Mouse (Mus musculus) B cell, adult 62 days (primary cell): ENCODE results near the gene Adam8. TPM values are rescaled to one million over a fixed set of nuclear protein-coding genes. Genes with fewer than 3 reads are reported as not detected.

Experiments
- total RNA-seq: library from RNA; stranded (reverse); gene quantifications from 4 replicates; pipeline ENCODE4 v1.2.4, GENCODE M21; 2023

Gene Adam8
- 1.6 to 4.4 TPM (median 3.1 TPM) in 4 replicates for total RNA-seq

DNA sequence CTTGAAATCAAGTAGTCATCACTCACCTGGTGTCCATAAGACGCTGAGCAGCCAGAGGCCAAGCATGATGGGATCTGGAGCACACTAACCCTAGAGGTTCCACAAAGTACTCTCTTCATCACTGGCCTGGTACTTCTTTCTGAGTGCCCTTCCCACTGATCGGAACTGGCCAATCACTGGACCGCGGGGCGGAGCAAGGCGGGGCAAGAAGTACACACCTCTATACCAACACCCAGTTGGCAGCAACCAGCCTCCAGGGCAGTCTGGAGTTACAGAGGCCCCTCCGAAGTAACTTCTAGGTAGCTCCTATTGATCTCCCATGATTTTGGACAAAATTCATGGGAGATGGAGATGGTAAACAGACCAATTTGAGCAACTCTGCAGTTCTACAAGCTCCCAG, at the start of gene Adam8:
TSS of gene Adam8 (minus strand) at position 157 of the 400 bp plus-strand sequence.

DNA sequence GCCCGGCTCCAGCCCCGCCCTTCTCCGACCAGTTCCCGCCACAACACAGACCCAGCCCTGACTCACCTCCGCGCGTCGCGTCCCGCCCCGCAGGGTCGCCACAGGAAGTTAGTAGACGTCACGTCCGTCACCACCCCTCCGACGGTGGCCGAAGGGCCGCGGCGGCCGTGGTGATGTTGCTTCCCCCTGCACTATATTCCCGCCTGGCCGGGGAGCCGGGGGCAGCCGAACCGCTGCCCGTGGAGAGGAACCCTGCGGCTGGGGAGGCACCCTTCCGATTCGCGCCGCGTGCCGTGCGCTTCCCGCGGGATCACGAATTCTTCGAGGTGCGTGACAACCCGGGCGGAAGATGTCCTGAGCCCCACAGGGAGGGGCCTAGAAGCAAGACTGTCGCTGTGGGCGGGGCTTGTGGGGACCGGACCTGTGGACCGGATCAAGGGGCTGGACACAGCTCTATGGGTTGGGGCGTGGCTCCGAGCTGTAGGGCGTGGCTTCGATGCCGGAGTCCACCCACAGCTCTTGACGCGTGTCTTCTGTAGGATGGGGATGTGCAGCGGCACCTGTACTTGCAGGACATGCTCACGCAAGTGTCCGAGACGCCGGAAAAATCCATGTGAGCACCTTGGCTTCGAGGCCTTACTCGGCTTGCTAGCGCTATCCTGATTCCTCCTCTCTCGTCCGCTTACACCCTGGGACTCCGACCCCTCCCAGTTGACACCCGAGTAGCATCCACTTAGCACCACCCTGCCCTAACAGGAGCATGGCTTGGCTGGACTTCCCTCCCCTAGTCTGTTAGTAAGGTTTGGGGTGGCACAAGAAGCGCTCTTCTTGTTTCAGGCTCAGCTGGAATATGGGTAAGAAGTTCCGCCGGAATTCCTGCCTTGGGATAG, 44.2 kb upstream of the Adam8 start, which contains the start of the genes Zfp511 and Tubgcp2:
TSS of gene Zfp511 (plus strand) at position 111 of the 890 bp plus-strand sequence.
TSS of gene Tubgcp2 (minus strand) at position 389 of the 890 bp plus-strand sequence.

DNA sequence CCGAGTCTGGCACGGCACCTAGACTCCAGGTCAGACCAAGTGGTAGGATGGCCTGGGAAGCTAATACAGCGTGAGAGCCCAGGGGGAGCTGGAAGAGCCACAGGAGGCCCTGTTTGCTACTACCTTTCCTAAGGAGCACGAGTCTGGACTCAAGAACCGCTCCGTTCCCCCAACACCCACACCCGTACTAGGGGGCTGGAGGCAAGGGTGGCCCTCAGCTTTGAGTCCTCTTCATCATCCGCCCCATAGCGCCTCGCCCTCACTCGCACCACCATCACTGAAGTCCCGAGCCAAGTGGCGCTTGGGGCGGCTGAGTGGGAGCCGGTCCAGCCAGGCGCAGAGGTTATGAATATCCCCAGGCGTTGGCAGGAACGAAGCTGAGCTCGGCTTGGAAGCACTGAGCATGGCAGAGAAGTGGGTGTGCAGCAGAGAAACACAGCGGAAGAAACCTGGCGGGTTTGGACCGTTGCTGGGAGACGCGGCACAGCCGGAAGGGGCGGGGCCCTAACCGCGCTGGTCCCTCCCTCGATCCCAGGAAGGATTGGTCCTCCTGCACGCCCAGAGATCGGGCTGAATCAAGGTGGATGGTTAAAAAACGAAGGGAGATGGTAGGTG, 14.0 kb downstream of the Adam8 start, which contains the start of gene 6430531B16Rik:
TSS of gene 6430531B16Rik (minus strand) at position 478 of the 615 bp plus-strand sequence.

DNA sequence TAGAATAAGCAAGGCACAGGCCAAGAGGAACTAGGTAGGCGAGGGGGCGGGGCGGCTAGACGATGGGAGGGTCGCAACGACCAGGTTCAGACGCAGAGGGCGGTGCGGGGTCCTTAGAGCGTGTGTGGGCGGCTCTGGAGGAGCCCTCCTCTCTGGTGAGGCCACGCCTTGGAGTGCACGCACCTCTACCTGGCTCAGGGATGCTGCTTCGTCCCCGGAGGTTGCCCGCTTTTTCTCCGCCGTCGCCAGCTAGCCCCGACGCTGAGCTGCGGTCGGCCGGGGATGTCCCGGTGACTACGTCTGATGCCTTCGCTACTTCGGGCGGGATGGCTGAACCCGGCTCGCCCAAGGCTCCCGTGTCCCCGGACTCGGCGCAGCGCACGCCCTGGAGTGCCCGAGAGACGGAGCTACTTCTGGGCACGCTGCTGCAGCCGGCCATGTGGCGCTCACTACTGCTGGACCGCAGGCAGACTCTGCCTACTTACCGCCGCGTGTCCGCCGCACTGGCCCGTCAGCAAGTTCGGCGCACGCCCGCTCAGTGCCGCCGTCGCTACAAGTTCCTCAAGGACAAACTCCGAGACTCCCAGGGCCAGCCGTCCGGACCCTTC, 48.6 kb downstream of the Adam8 start, which contains the start of gene Utf1:
TSS of gene Utf1 (plus strand) at position 116 of the 608 bp plus-strand sequence.

Other genes starting within 250 kb of the Adam8 start
- not detected in 4 replicates for gene Adgra1, start 158.4 kb downstream of the Adam8 start, total RNA-seq
- not detected in 4 replicates for gene Kndc1, start 97.9 kb downstream of the Adam8 start, total RNA-seq
- 0.63 to 1.3 TPM (median 0.89 TPM) in 4 replicates for gene Utf1, start 48.8 kb downstream of the Adam8 start, total RNA-seq
- gene 6430531B16Rik, start 13.8 kb downstream of the Adam8 start, total RNA-seq = not detected in 4 replicates
- 34.0 to 41.3 TPM (median 38.2 TPM) in 4 replicates for gene Zfp511, start 43.8 kb upstream of the Adam8 start, total RNA-seq
- 32.0 to 37.6 TPM (median 35.1 TPM) in 4 replicates for gene Tubgcp2, start 44.1 kb upstream of the Adam8 start, total RNA-seq
- not detected in 4 replicates for gene Msx3, start 56.5 kb upstream of the Adam8 start, total RNA-seq
- gene Caly, start 90.0 kb upstream of the Adam8 start, total RNA-seq = not detected in 4 replicates
- not detected in 4 replicates for gene Prap1, start 100.8 kb upstream of the Adam8 start, total RNA-seq
- gene Fuom, start 109.9 kb upstream of the Adam8 start, total RNA-seq = 1.8 to 5.3 TPM (median 4.0 TPM) in 4 replicates
- 3.1 to 4.2 TPM (median 3.5 TPM) in 4 replicates for gene Paox, start 123.2 kb upstream of the Adam8 start, total RNA-seq
- gene Echs1, start 123.9 kb upstream of the Adam8 start, total RNA-seq = 22.1 to 27.3 TPM (median 23.2 TPM) in 4 replicates
- 11.6 to 23.1 TPM (median 20.5 TPM) in 4 replicates for gene Mtg1, start 145.0 kb upstream of the Adam8 start, total RNA-seq
- gene Sprn, start 162.3 kb upstream of the Adam8 start, total RNA-seq = not detected in 4 replicates
- gene Olfr522, start 172.2 kb upstream of the Adam8 start, total RNA-seq = not detected in 4 replicates
- gene Olfr523, start 180.7 kb upstream of the Adam8 start, total RNA-seq = not detected in 4 replicates
- gene Olfr524, start 213.4 kb upstream of the Adam8 start, total RNA-seq = not detected in 4 replicates
- gene Cd163l1, start 225.7 kb upstream of the Adam8 start, total RNA-seq = not detected in 4 replicates